Mouse (Mus musculus) erythroid progenitor cell, adult 5-6 weeks (primary cell): ENCODE measurements around the gene Plbd1. TPM values are rescaled to one million over a fixed set of nuclear protein-coding genes. Genes with fewer than 3 reads are reported as not detected.

ENCODE experiments used
- ATAC-seq: replicated peaks from 2 replicates; pipeline ENCODE4 v1.8.0; 2016; ENCODE audit warnings: moderate number of reproducible peaks, mild to moderate bottlenecking, moderate TSS enrichment, inconsistent platforms; ENCODE audit not compliant: poor library complexity, low FRiP score, severe bottlenecking
- total RNA-seq, 2 experiments: library from RNA; stranded (forward) in 1 of 2; stranded (reverse) in 1 of 2; fragments of 150-400 nt in 1 of 2; fragments of 186-747, 209-891 nt in 1 of 2; gene quantifications; 2 replicates each; pipeline versions ENCODE4 v1.2.3 to v1.2.4; 2015 to 2017; ENCODE audit warnings: low replicate concordance in 2 of 2

The Plbd1 gene
- total RNA-seq, 2 experiments from 2014 or later: 24.4 to 37.7 TPM

GRCm38 (mm10) chr6:136654470-136654869 lies 7.3 kb downstream of the Plbd1 start:
- ATAC-seq: no peak

- no peak for ATAC-seq
Measured at GRCm38 (mm10) chr6:136653331-136653730, 8.4 kb downstream of the Plbd1 start.

- ATAC-seq: no peak
Measured at GRCm38 (mm10) chr6:136650664-136651063, 11.1 kb downstream of the Plbd1 start.

- ATAC-seq: no peak
Measured at GRCm38 (mm10) chr6:136647455-136647861, 14.3 kb downstream of the Plbd1 start.

GRCm38 (mm10) chr6:136646207-136646606 lies 15.5 kb downstream of the Plbd1 start:
- ATAC-seq: no peak

GRCm38 (mm10) chr6:136645754-136646153 lies 16.0 kb downstream of the Plbd1 start:
- ATAC-seq: no peak

GRCm38 (mm10) chr6:136644171-136644570 lies 17.6 kb downstream of the Plbd1 start:
- ATAC-seq: no peak

- ATAC-seq: no peak
Measured at GRCm38 (mm10) chr6:136634982-136635381, 26.7 kb downstream of the Plbd1 start.

- ATAC-seq: no peak
Measured at GRCm38 (mm10) chr6:136633719-136634118, 28.0 kb downstream of the Plbd1 start.

- ATAC-seq: no peak
Measured at GRCm38 (mm10) chr6:136633154-136633553, 28.6 kb downstream of the Plbd1 start.

- ATAC-seq: no peak
Measured at GRCm38 (mm10) chr6:136631945-136632534, 29.7 kb downstream of the Plbd1 start.

GRCm38 (mm10) chr6:136631519-136631918 lies 30.2 kb downstream of the Plbd1 start:
- no peak for ATAC-seq

- ATAC-seq: no peak
Measured at GRCm38 (mm10) chr6:136629639-136630038, 32.1 kb downstream of the Plbd1 start.

- ATAC-seq: no peak
Measured at GRCm38 (mm10) chr6:136625421-136625820, 36.3 kb downstream of the Plbd1 start.

GRCm38 (mm10) chr6:136620361-136621139 lies 41.2 kb downstream of the Plbd1 start:
- ATAC-seq: peak; percentile 82

- no peak for ATAC-seq
Measured at GRCm38 (mm10) chr6:136614156-136614555, 47.6 kb downstream of the Plbd1 start.

- no peak for ATAC-seq
Measured at GRCm38 (mm10) chr6:136612312-136612711, 49.4 kb downstream of the Plbd1 start.

- ATAC-seq: no peak
Measured at GRCm38 (mm10) chr6:136611351-136612215, 50.1 kb downstream of the Plbd1 start.

- ATAC-seq: no peak
Measured at GRCm38 (mm10) chr6:136602601-136603000, 59.1 kb downstream of the Plbd1 start.

- ATAC-seq: no peak
Measured at GRCm38 (mm10) chr6:136594541-136594940, 67.2 kb downstream of the Plbd1 start.

- no peak for ATAC-seq
Measured at GRCm38 (mm10) chr6:136590739-136591138, 71.0 kb downstream of the Plbd1 start.
